Mouse (Mus musculus): ENCODE results near the gene Gm12216.
"Not testable (repeated sequence)": the region's sequence is repeated elsewhere in the genome, so short reads cannot be mapped to it uniquely, and the experiment has no call there.

Gene Gm12216

GRCm38 (mm10) chr11:53858761-53859580 lies at the start of gene Gm12216:
TSS of gene Gm12216 (minus strand) at chr11:53859256.
- DNase-seq (ENCODE audit: low spot score) = peak; percentile 38

- no peak for DNase-seq (ENCODE audit: low spot score)
These were observed 49.6 kb upstream of the Gm12216 start for GRCm38 (mm10) chr11:53908686-53909085.

- no peak for DNase-seq (ENCODE audit: low spot score)
These were observed 45.5 kb upstream of the Gm12216 start for GRCm38 (mm10) chr11:53904534-53904925.

- peak; percentile 83 for DNase-seq (ENCODE audit: low spot score)
These were observed 44.9 kb upstream of the Gm12216 start for GRCm38 (mm10) chr11:53903781-53904533.

- DNase-seq (ENCODE audit: low spot score) = no peak
These were observed 43.7 kb upstream of the Gm12216 start for GRCm38 (mm10) chr11:53902741-53903140.

- DNase-seq (ENCODE audit: low spot score) = no peak
These were observed 41.9 kb upstream of the Gm12216 start for GRCm38 (mm10) chr11:53900991-53901390.

- no peak for DNase-seq (ENCODE audit: low spot score)
These were observed 40.9 kb upstream of the Gm12216 start for GRCm38 (mm10) chr11:53899981-53900380.

GRCm38 (mm10) chr11:53899004-53899403 lies 39.9 kb upstream of the Gm12216 start:
- DNase-seq (ENCODE audit: low spot score) = no peak

GRCm38 (mm10) chr11:53896935-53897334 lies 37.9 kb upstream of the Gm12216 start:
- no peak for DNase-seq (ENCODE audit: low spot score)

- DNase-seq (ENCODE audit: low spot score) = no peak
These were observed 34.4 kb upstream of the Gm12216 start for GRCm38 (mm10) chr11:53893451-53893850.

- DNase-seq (ENCODE audit: low spot score) = no peak
These were observed 33.8 kb upstream of the Gm12216 start for GRCm38 (mm10) chr11:53892716-53893416.

GRCm38 (mm10) chr11:53891505-53892451 lies 32.7 kb upstream of the Gm12216 start, which contains the start of gene Slc22a5:
TSS of gene Slc22a5 (minus strand) at chr11:53891660.
- peak; percentile 99 for DNase-seq (ENCODE audit: low spot score)

- no peak for DNase-seq (ENCODE audit: low spot score)
These were observed 31.9 kb upstream of the Gm12216 start for GRCm38 (mm10) chr11:53890906-53891504.

GRCm38 (mm10) chr11:53890225-53890624 lies 31.2 kb upstream of the Gm12216 start:
- DNase-seq (ENCODE audit: low spot score) = no peak

- DNase-seq (ENCODE audit: low spot score) = no peak
These were observed 30.1 kb upstream of the Gm12216 start for GRCm38 (mm10) chr11:53889091-53889645.

GRCm38 (mm10) chr11:53888242-53888641 lies 29.2 kb upstream of the Gm12216 start:
- DNase-seq (ENCODE audit: low spot score) = no peak

- no peak for DNase-seq (ENCODE audit: low spot score)
These were observed 24.2 kb upstream of the Gm12216 start for GRCm38 (mm10) chr11:53883287-53883686.

GRCm38 (mm10) chr11:53878096-53878495 lies 19.0 kb upstream of the Gm12216 start:
- DNase-seq (ENCODE audit: low spot score) = not testable (repeated sequence)

- no peak for DNase-seq (ENCODE audit: low spot score)
These were observed 17.4 kb upstream of the Gm12216 start for GRCm38 (mm10) chr11:53876488-53876887.

- DNase-seq (ENCODE audit: low spot score) = no peak
These were observed 15.7 kb upstream of the Gm12216 start for GRCm38 (mm10) chr11:53874706-53875105.

Measured in urinary bladder, postnatal 14 days (tissue).